18 mouse cellular contexts compared by ENCODE assay signal in the genomic region with DNA sequence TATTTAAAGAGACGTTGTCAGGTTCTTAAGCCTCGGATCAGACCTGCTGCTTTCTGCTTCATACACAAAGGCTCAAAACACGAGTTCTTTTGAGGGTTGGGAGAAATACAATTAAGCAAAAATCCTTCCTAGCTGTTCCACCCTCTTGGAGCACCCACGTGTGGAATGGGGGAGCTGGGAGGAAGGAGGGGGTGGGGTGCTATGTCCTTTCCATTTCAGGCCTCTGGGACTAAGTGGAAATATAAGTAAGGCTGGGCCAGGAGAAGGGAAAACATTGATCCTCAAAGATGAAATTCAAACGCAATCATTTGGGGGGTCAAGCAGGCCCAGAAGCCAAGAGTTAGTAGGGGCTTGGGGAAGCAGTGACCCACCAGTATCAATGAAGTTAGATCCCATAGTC. TPM values are rescaled to one million over a fixed set of nuclear protein-coding genes. Genes with fewer than 3 reads are reported as not detected.
DNase-seq lines count a peak whose midpoint lies in the region; ATAC-seq and TF ChIP-seq lines count a peak whose summit lies in the region.
"Had no signal": no experiment of that assay in that cellular context is flagged by ENCODE, and none has a peak within 500 bp of the region (broad histone marks: within the 10 kb centered on the region; RNA-seq: fewer than 3 reads in every experiment).

No protein-coding gene starts in this region.

- H3K4me2 ChIP-seq in forebrain, embryonic 12.5 days, result no peak overlapping the region
- peak overlapping the region; percentile 49; the same call in 1 of the 2 replicates for H3K4me2 ChIP-seq in heart, postnatal 0 days (ENCODE audit: low read depth, low read length)
- H3K4me2 ChIP-seq in midbrain, embryonic 12.5 days (replicated peaks), result peak overlapping the region; percentile 46; the same call in 1 of the 2 replicates

- WGBS in forebrain, embryonic 10.5 days, result 3% methylated on average over 5 of the region's 5 CpGs
- 0% methylated on average over 5 of the region's 5 CpGs for WGBS in forebrain, embryonic 12.5 days
- 25% methylated on average over 5 of the region's 5 CpGs for WGBS in heart, postnatal 0 days
- WGBS in midbrain, embryonic 12.5 days, result 5% methylated on average over 5 of the region's 5 CpGs

- no peak for TF ChIP-seq CTCF in heart, postnatal 0 days (IDR thresholded peaks at IDR 0.05; ENCODE audit: low read depth)

- no peak for TF ChIP-seq EP300 in heart, postnatal 0 days (IDR thresholded peaks at IDR 0.05; ENCODE audit: low read depth)

- H3K9ac ChIP-seq in forebrain, embryonic 12.5 days, result no peak overlapping the region
- peak overlapping the region; percentile 4; the same call in 1 of the 2 replicates for H3K9ac ChIP-seq in heart, postnatal 0 days (replicated peaks; ENCODE audit: low read depth, low read length)
- H3K9ac ChIP-seq in midbrain, embryonic 12.5 days (replicated peaks), result no peak overlapping the region

- peak overlapping the region; percentile 39; the same call in 1 of the 2 replicates for H3K4me3 ChIP-seq in forebrain, embryonic 10.5 days
- H3K4me3 ChIP-seq in forebrain, embryonic 12.5 days (replicated peaks), result no peak overlapping the region
- no peak overlapping the region for H3K4me3 ChIP-seq in heart, postnatal 0 days (ENCODE audit: low read depth, low read length)
- H3K4me3 ChIP-seq in midbrain, embryonic 12.5 days, result 0 out of 2 replicates have a peak overlapping the region, but pooled peaks have one; percentile 27
- H3K4me3 ChIP-seq: erythroblast, embryonic 14.5 days had no signal

- peaks cover 54% of the 10 kb centered on the region for H3K4me1 ChIP-seq in forebrain, embryonic 10.5 days
- H3K4me1 ChIP-seq in forebrain, embryonic 12.5 days, result peaks cover 43% of the 10 kb centered on the region
- peaks cover 50% of the 10 kb centered on the region for H3K4me1 ChIP-seq in heart, postnatal 0 days (ENCODE audit: control insufficient read depth, insufficient read depth)
- H3K4me1 ChIP-seq in midbrain, embryonic 12.5 days, result peaks cover 40% of the 10 kb centered on the region

- DNase-seq in forebrain, embryonic 10.5 days (ENCODE audit: extremely low spot score, low spot score), result no peak
- DNase-seq in heart, postnatal 0 days (ENCODE audit: low spot score), result no peak
- no peak for DNase-seq in heart, adult 8-10 months (ENCODE audit: low spot score)
- DNase-seq in brain, adult 2 months (ENCODE audit: low read depth, low spot score), result peak; percentile 49
- DNase-seq: cerebellum, adult 11 months; heart, adult 18-20 months; kidney, adult 18-20 months; left cerebral cortex, postnatal 4 days; lung, adult 18-20 months; lung, postnatal 4 days; thymus, postnatal 36 days had no signal

- no peak overlapping the region for H3K27ac ChIP-seq in forebrain, embryonic 10.5 days
- no peak overlapping the region for H3K27ac ChIP-seq in forebrain, embryonic 12.5 days
- H3K27ac ChIP-seq in heart, postnatal 0 days (ENCODE audit: low read depth), result 0 out of 2 replicates have a peak overlapping the region, but pooled peaks have one; percentile 18
- H3K27ac ChIP-seq in midbrain, embryonic 12.5 days (replicated peaks), result no peak overlapping the region

- H3K36me3 ChIP-seq in forebrain, embryonic 10.5 days (replicated peaks), result no peaks in the 10 kb centered on the region
- no peaks in the 10 kb centered on the region for H3K36me3 ChIP-seq in forebrain, embryonic 12.5 days (replicated peaks)
- no peaks in the 10 kb centered on the region for H3K36me3 ChIP-seq in heart, postnatal 0 days (replicated peaks; ENCODE audit: control insufficient read depth, insufficient read depth, low read length)
- no peaks in the 10 kb centered on the region for H3K36me3 ChIP-seq in midbrain, embryonic 12.5 days

- no peaks in the 10 kb centered on the region for H3K9me3 ChIP-seq in forebrain, embryonic 10.5 days
- H3K9me3 ChIP-seq in forebrain, embryonic 12.5 days, result no peaks in the 10 kb centered on the region
- H3K9me3 ChIP-seq in heart, postnatal 0 days (replicated peaks; ENCODE audit: control insufficient read depth, low read length), result no peaks in the 10 kb centered on the region
- H3K9me3 ChIP-seq in midbrain, embryonic 12.5 days, result no peaks in the 10 kb centered on the region

- peaks cover 99% of the 10 kb centered on the region for H3K27me3 ChIP-seq in forebrain, embryonic 10.5 days (ENCODE audit: poor library complexity, severe bottlenecking)
- peaks cover 95% of the 10 kb centered on the region for H3K27me3 ChIP-seq in forebrain, embryonic 12.5 days
- peaks cover 44% of the 10 kb centered on the region for H3K27me3 ChIP-seq in heart, postnatal 0 days (ENCODE audit: control insufficient read depth, insufficient read depth, low read length)
- H3K27me3 ChIP-seq in midbrain, embryonic 12.5 days, result peaks cover 96% of the 10 kb centered on the region

- ATAC-seq in forebrain, embryonic 12.5 days (ENCODE audit: low FRiP score), result no peak
- no peak for ATAC-seq in heart, postnatal 0 days (ENCODE audit: insufficient read depth, low read depth)
- no peak for ATAC-seq in midbrain, embryonic 12.5 days (ENCODE audit: low FRiP score, low read depth)
- no peak for ATAC-seq in megakaryocyte, adult 5-6 weeks (ENCODE audit: poor library complexity, severe bottlenecking)
- no peak for ATAC-seq in frontal cortex, adult (ENCODE audit: low TSS enrichment)

RNA-seq across cellular contexts. Expression of gene Ankrd63, which starts 2.6 kb away (rescaled TPM):
- polyA plus RNA-seq in forebrain, embryonic 10.5 days (2016; fragmentation: Nextera tagmentation; extraction: Ambion mirVana), result not detected in 2 replicates
- 0.04 and 0.08 TPM in 2 replicates for polyA plus RNA-seq in forebrain, embryonic 12.5 days (2016; fragmentation: Nextera tagmentation; extraction: Ambion mirVana)
- 7.6 and 14.3 TPM in 2 replicates for total RNA-seq in heart, postnatal 0 days (2014; rRNA removed; ENCODE audit: low replicate concordance)
- 1.6 and 2.0 TPM in 2 replicates for polyA plus RNA-seq in heart, postnatal 0 days (2015; fragmentation: Nextera tagmentation; extraction: Ambion mirVana)
- total RNA-seq in heart, adult 8-10 months (2022), result 1 to 10 TPM; 1.0 to 3.1 (median 1.7) TPM
- not detected in 2 replicates for polyA plus RNA-seq in midbrain, embryonic 12.5 days (2016; fragmentation: Nextera tagmentation; extraction: Ambion mirVana)
- total RNA-seq in megakaryocyte, adult 5-6 weeks (2015), result 0.07 and 0.11 TPM in 2 replicates
- 0.07 and 0.12 TPM in 2 replicates for total RNA-seq in megakaryocyte, adult 5-6 weeks (2017)
- total RNA-seq: gastrocnemius, adult 18-20 months had no signal
- polyA plus RNA-seq: erythroblast, embryonic 14.5 days; stomach, embryonic 14.5 days had no signal

RNA-seq across cellular contexts. Expression of gene Plcb2, which starts 27.1 kb away (rescaled TPM):
- 0.38 and 0.46 TPM in 2 replicates for polyA plus RNA-seq in forebrain, embryonic 10.5 days (2016; fragmentation: Nextera tagmentation; extraction: Ambion mirVana)
- polyA plus RNA-seq in forebrain, embryonic 12.5 days (2016; fragmentation: Nextera tagmentation; extraction: Ambion mirVana), result 0.19 and 0.36 TPM in 2 replicates
- 1.6 and 7.6 TPM in 2 replicates for total RNA-seq in heart, postnatal 0 days (2014; rRNA removed; ENCODE audit: low replicate concordance)
- polyA plus RNA-seq in heart, postnatal 0 days (2015; fragmentation: Nextera tagmentation; extraction: Ambion mirVana), result 2.0 and 2.6 TPM in 2 replicates
- total RNA-seq in heart, adult 8-10 months (2022), result 1 to 10 TPM; 2.2 to 3.3 (median 2.5) TPM
- polyA plus RNA-seq in midbrain, embryonic 12.5 days (2016; fragmentation: Nextera tagmentation; extraction: Ambion mirVana), result 0.17 and 0.50 TPM in 2 replicates
- 48.2 and 48.4 TPM in 2 replicates for total RNA-seq in megakaryocyte, adult 5-6 weeks (2015)
- 38.1 and 46.9 TPM in 2 replicates for total RNA-seq in megakaryocyte, adult 5-6 weeks (2017)

RNA-seq across cellular contexts. Expression of gene Pak6, which starts 38.1 kb away (rescaled TPM):
- polyA plus RNA-seq in forebrain, embryonic 10.5 days (2016; fragmentation: Nextera tagmentation; extraction: Ambion mirVana), result 0.52 and 1.6 TPM in 2 replicates
- polyA plus RNA-seq in forebrain, embryonic 12.5 days (2016; fragmentation: Nextera tagmentation; extraction: Ambion mirVana), result 4.4 and 6.5 TPM in 2 replicates
- 16.8 and 17.0 TPM in 2 replicates for total RNA-seq in heart, postnatal 0 days (2014; rRNA removed; ENCODE audit: low replicate concordance)
- 7.9 and 9.0 TPM in 2 replicates for polyA plus RNA-seq in heart, postnatal 0 days (2015; fragmentation: Nextera tagmentation; extraction: Ambion mirVana)
- total RNA-seq in heart, adult 8-10 months (2022), result 10 to 100 TPM in 3 of 4 experiments, 1 to 10 TPM in 1; 7.5 to 13.4 (median 11.4) TPM
- 4.9 and 5.8 TPM in 2 replicates for polyA plus RNA-seq in midbrain, embryonic 12.5 days (2016; fragmentation: Nextera tagmentation; extraction: Ambion mirVana)
- total RNA-seq in megakaryocyte, adult 5-6 weeks (2015), result not detected in 2 replicates
- total RNA-seq in megakaryocyte, adult 5-6 weeks (2017), result not detected in 2 replicates
- total RNA-seq: gastrocnemius, adult 18-20 months had no signal

RNA-seq across cellular contexts. Expression of gene Inafm2, which starts 44.4 kb away (rescaled TPM):
- 19.8 and 21.7 TPM in 2 replicates for polyA plus RNA-seq in forebrain, embryonic 10.5 days (2016; fragmentation: Nextera tagmentation; extraction: Ambion mirVana)
- polyA plus RNA-seq in forebrain, embryonic 12.5 days (2016; fragmentation: Nextera tagmentation; extraction: Ambion mirVana), result 22.3 and 24.4 TPM in 2 replicates
- 39.4 and 44.2 TPM in 2 replicates for total RNA-seq in heart, postnatal 0 days (2014; rRNA removed; ENCODE audit: low replicate concordance)
- polyA plus RNA-seq in heart, postnatal 0 days (2015; fragmentation: Nextera tagmentation; extraction: Ambion mirVana), result 39.9 and 48.4 TPM in 2 replicates
- 10 to 100 TPM; 33.0 to 45.2 (median 33.9) TPM for total RNA-seq in heart, adult 8-10 months (2022)
- polyA plus RNA-seq in midbrain, embryonic 12.5 days (2016; fragmentation: Nextera tagmentation; extraction: Ambion mirVana), result 25.1 TPM in 2 replicates
- 12.0 and 15.3 TPM in 2 replicates for total RNA-seq in megakaryocyte, adult 5-6 weeks (2015)
- total RNA-seq in megakaryocyte, adult 5-6 weeks (2017), result 10.6 and 11.2 TPM in 2 replicates

Comparison
In these comparisons a context has a peak if more than half of its experiments do, and no peak if none do; other contexts are left out.
1. H3K4me3 ChIP-seq: peak in forebrain, embryonic 10.5 days (single experiment) and midbrain, embryonic 12.5 days (single experiment); none in forebrain, embryonic 12.5 days (single experiment) and heart, postnatal 0 days (single experiment).